Mouse (Mus musculus) left cerebral cortex, adult 8-10 months (tissue): ENCODE measurements around the gene Cyp2a22. TPM values are rescaled to one million over a fixed set of nuclear protein-coding genes. Genes with fewer than 3 reads are reported as not detected.
"Not testable (repeated sequence)": the region's sequence is repeated elsewhere in the genome, so short reads cannot be mapped to it uniquely, and the experiment has no call there.

Source experiments
- DNase-seq, 2 experiments: peaks; one replicate each; pipeline ENCODE4 v3.0.0; 2022; ENCODE audit warnings: low spot score in 2 of 2
- total RNA-seq, 4 experiments: library from RNA; stranded (reverse); gene quantifications; 2 replicates each; pipeline ENCODE4 v1.2.4; 2022

Cyp2a22 gene
- not detected for total RNA-seq

GRCm38 (mm10) chr7:26939262-26939661, at the start of gene Cyp2a22:
Cyp2a22 (minus strand) TSS chr7:26939384.
- DNase-seq = no peak

- not testable (repeated sequence) for DNase-seq
These were observed 44.0 kb upstream of the Cyp2a22 start for GRCm38 (mm10) chr7:26983151-26983550.

GRCm38 (mm10) chr7:26982551-26982950, 43.4 kb upstream of the Cyp2a22 start:
- DNase-seq = no peak

- DNase-seq = not testable (repeated sequence)
These were observed 42.8 kb upstream of the Cyp2a22 start for GRCm38 (mm10) chr7:26981937-26982336.

- not testable (repeated sequence) for DNase-seq
These were observed 42.3 kb upstream of the Cyp2a22 start for GRCm38 (mm10) chr7:26981464-26981863.

- not testable (repeated sequence) for DNase-seq
These were observed 23.2 kb upstream of the Cyp2a22 start for GRCm38 (mm10) chr7:26962371-26962770.

- DNase-seq = not testable (repeated sequence)
These were observed 14.1 kb upstream of the Cyp2a22 start for GRCm38 (mm10) chr7:26953306-26953705.

- DNase-seq = not testable (repeated sequence)
These were observed 13.5 kb upstream of the Cyp2a22 start for GRCm38 (mm10) chr7:26952671-26953070.

GRCm38 (mm10) chr7:26941320-26941925, 2.2 kb upstream of the Cyp2a22 start:
- DNase-seq = not testable (repeated sequence)

- not testable (repeated sequence) for DNase-seq
These were observed 22.1 kb downstream of the Cyp2a22 start for GRCm38 (mm10) chr7:26917114-26917513.

Other genes with a start within 250 kb of the Cyp2a22 start
- gene Cyp2b19, start 182.2 kb downstream of the Cyp2a22 start, total RNA-seq = not detected
- not detected for gene Cyp2g1, start 130.5 kb downstream of the Cyp2a22 start, total RNA-seq
- gene Cyp2a5, start 104.1 kb downstream of the Cyp2a22 start, total RNA-seq = 1 to 10 TPM in 1 of 4 experiments, under 1 TPM in 3; 0.17 to 2.3 (median 0.51) TPM
- gene Cyp2a12, start 89.7 kb upstream of the Cyp2a22 start, total RNA-seq = not detected
- under 1 TPM in 2 of 4 experiments, not detected in 2; 0.28 to 0.32 TPM for gene Cyp2f2, start 180.5 kb upstream of the Cyp2a22 start, total RNA-seq
- gene Cyp2t4, start 214.3 kb upstream of the Cyp2a22 start, total RNA-seq = not detected
- 10 to 100 TPM; 87.9 to 97.7 (median 93.6) TPM for gene Egln2, start 227.4 kb upstream of the Cyp2a22 start, total RNA-seq
- 100 to 1,000 TPM in 3 of 4 experiments, 10 to 100 TPM in 1; 94.2 to 108 (median 101) TPM for gene Rab4b, start 239.5 kb upstream of the Cyp2a22 start, total RNA-seq
- gene Gm21983, start 241.7 kb upstream of the Cyp2a22 start, total RNA-seq = not detected
- gene Mia, start 241.8 kb upstream of the Cyp2a22 start, total RNA-seq = 1 to 10 TPM in 2 of 4 experiments, under 1 TPM in 2; 0.48 to 2.0 (median 1.4) TPM